Mouse (Mus musculus) hindbrain, postnatal 0 days (tissue): ENCODE measurements at regions not wholly inside any gene's neighbourhood (a gene's known extent, or its start where the extent isn't known, plus 50 kb on each side); places are given as distances from the start of the nearest gene placed in this dataset.

Experiments
- ATAC-seq: fragments of 200-750 bp; cut with Nextera tagmentation; 2 replicates; pipeline ENCODE4 v1.8.0; 2017; ENCODE audit warnings: mild to moderate bottlenecking, moderate TSS enrichment, moderate library complexity
- DNase-seq: peaks from one replicate; pipeline ENCODE4 v3.0.0-alpha.2; 2015; ENCODE audit warnings: low spot score
- H3K27ac ChIP-seq: fragments of 300-500 bp; sonication (generic); 2 replicates; pipeline ENCODE4 v1.5.1; 2014; ENCODE audit warnings: mild to moderate bottlenecking
- H3K27me3 ChIP-seq: fragments of 300-500 bp; sonication (generic); 2 replicates; pipeline ENCODE4 v1.6.1; 2014; ENCODE audit warnings: low read length, mixed read lengths; ENCODE audit not compliant: insufficient read depth
- H3K36me3 ChIP-seq: fragments of 300-500 bp; sonication (generic); 2 replicates; pipeline ENCODE4 v1.6.1; 2014; ENCODE audit warnings: low read length, mixed read lengths; ENCODE audit not compliant: insufficient read depth
- H3K4me1 ChIP-seq: fragments of 300-500 bp; sonication (generic); 2 replicates; pipeline ENCODE4 v1.6.1; 2014; ENCODE audit warnings: antibody characterized with exemption, low read length, mixed read lengths; ENCODE audit not compliant: insufficient read depth
- H3K4me2 ChIP-seq: fragments of 300-500 bp; sonication (generic); 2 replicates; pipeline ENCODE4 v1.6.1; 2014; ENCODE audit warnings: low read depth, mild to moderate bottlenecking, low read length, moderate library complexity, mixed read lengths
- H3K4me3 ChIP-seq: fragments of 300-500 bp; sonication (generic); 2 replicates; pipeline ENCODE4 v1.5.1; 2014; ENCODE audit warnings: low read length
- H3K9ac ChIP-seq: fragments of 300-500 bp; sonication (generic); replicated peaks from 2 replicates; pipeline ENCODE4 v1.6.1; 2014; ENCODE audit warnings: mild to moderate bottlenecking, low read length, moderate library complexity, mixed read lengths
- H3K9me3 ChIP-seq: fragments of 300-500 bp; sonication (generic); 2 replicates; pipeline ENCODE4 v1.6.1; 2016; ENCODE audit warnings: low read length, mixed read lengths
- CTCF ChIP-seq: IDR thresholded peaks from 2 replicates; pipeline ENCODE4 v1.5.1; 2016; ENCODE audit warnings: antibody characterized with exemption, control low read depth, low read depth
- WGBS: fragments of 180-500 bp; shearing (Covaris S2); extraction: QIAGEN DNeasy Blood & Tissue Kit; methylation state at CpG from one replicate; pipeline ENCODE4 v1.1.7; 2014; 5-methylcytosine and 5-hydroxymethylcytosine counted together

- Histone ChIP-seq H3K27me3 (no peaks in the 10 kb centered on the region), H3K4me3 (no peak overlapping the region), H3K9ac (no peak overlapping the region), H3K9me3 (no peaks in the 10 kb centered on the region), H3K27ac (no peak overlapping the region), H3K4me1 (no peaks in the 10 kb centered on the region), H3K36me3 (no peaks in the 10 kb centered on the region), H3K4me2 (no peak overlapping the region)
- DNase-seq (no peak), ATAC-seq (no peak)
- TF ChIP-seq CTCF = no peak
These were observed 218.2 kb downstream of the Sec61b start for GRCm38 (mm10) chr4:47692654-47693053.

- 68% methylated on average over 12 of the region's 12 CpGs for WGBS
- Histone ChIP-seq H3K27ac (no peak overlapping the region), H3K36me3 (no peaks in the 10 kb centered on the region), H3K9me3 (no peaks in the 10 kb centered on the region), H3K4me3 (no peak overlapping the region), H3K27me3 (no peaks in the 10 kb centered on the region), H3K9ac (no peak overlapping the region), H3K4me2 (no peak overlapping the region), H3K4me1 (no peaks in the 10 kb centered on the region)
- no peak for TF ChIP-seq CTCF
- no peak for DNase-seq
- no peak for ATAC-seq
These were observed 218.8 kb downstream of the Sec61b start for GRCm38 (mm10) chr4:47693221-47693620.

- H3K27ac ChIP-seq = no peak overlapping the region
- H3K27me3 ChIP-seq = no peaks in the 10 kb centered on the region
- no peaks in the 10 kb centered on the region for H3K4me1 ChIP-seq
- peak; percentile 30 for DNase-seq
- no peak overlapping the region for H3K9ac ChIP-seq
- no peak overlapping the region for H3K4me2 ChIP-seq
- 63% methylated on average over 4 of the region's 4 CpGs for WGBS
- no peaks in the 10 kb centered on the region for H3K9me3 ChIP-seq
- no peak for ATAC-seq
- no peaks in the 10 kb centered on the region for H3K36me3 ChIP-seq
- TF ChIP-seq CTCF = no peak
- H3K4me3 ChIP-seq = no peak overlapping the region
These were observed 222.6 kb downstream of the Sec61b start for GRCm38 (mm10) chr4:47697071-47697470.

- peak; percentile 75 for ATAC-seq
- WGBS = 24% methylated on average over 4 of the region's 4 CpGs
- no peaks in the 10 kb centered on the region for H3K36me3 ChIP-seq
- no peak overlapping the region for H3K4me2 ChIP-seq
- H3K4me3 ChIP-seq = no peak overlapping the region
- no peaks in the 10 kb centered on the region for H3K27me3 ChIP-seq
- peak; percentile 79 for DNase-seq
- no peaks in the 10 kb centered on the region for H3K9me3 ChIP-seq
- peak overlapping the region; percentile 67; the same call in 1 of the 2 replicates for H3K27ac ChIP-seq
- H3K4me1 ChIP-seq = no peaks in the 10 kb centered on the region
- TF ChIP-seq CTCF = no peak
- no peak overlapping the region for H3K9ac ChIP-seq
These were observed 224.1 kb downstream of the Sec61b start for GRCm38 (mm10) chr4:47698514-47698913.

GRCm38 (mm10) chr4:47698926-47699325, 224.5 kb downstream of the Sec61b start:
- H3K27ac ChIP-seq = peak overlapping the region; percentile 67
- ATAC-seq (peak; percentile 76), DNase-seq (peak; percentile 62)
- H3K36me3 ChIP-seq = no peaks in the 10 kb centered on the region
- no peaks in the 10 kb centered on the region for H3K9me3 ChIP-seq
- no peaks in the 10 kb centered on the region for H3K4me1 ChIP-seq
- WGBS = 24% methylated on average over 4 of the region's 4 CpGs
- no peaks in the 10 kb centered on the region for H3K27me3 ChIP-seq
- H3K4me3 ChIP-seq = no peak overlapping the region
- H3K4me2 ChIP-seq = no peak overlapping the region
- no peak for TF ChIP-seq CTCF
- no peak overlapping the region for H3K9ac ChIP-seq

- Histone ChIP-seq H3K9me3 (no peaks in the 10 kb centered on the region), H3K4me1 (0 out of 2 replicates have a peak, but pooled peaks cover 3% of the 10 kb centered on the region), H3K27me3 (no peaks in the 10 kb centered on the region), H3K9ac (no peak overlapping the region), H3K36me3 (no peaks in the 10 kb centered on the region), H3K4me3 (no peak overlapping the region), H3K27ac (no peak overlapping the region), H3K4me2 (no peak overlapping the region)
- ATAC-seq = no peak
- TF ChIP-seq CTCF = no peak
- DNase-seq = peak; percentile 10
- WGBS = 71% methylated on average over 2 of the region's 2 CpGs
These were observed 229.0 kb downstream of the Sec61b start for GRCm38 (mm10) chr4:47703501-47703900.

- 0 out of 2 replicates have a peak, but pooled peaks cover 3% of the 10 kb centered on the region for H3K4me1 ChIP-seq
- 77% methylated on average over 4 of the region's 4 CpGs for WGBS
- H3K36me3 ChIP-seq = no peaks in the 10 kb centered on the region
- H3K9ac ChIP-seq = no peak overlapping the region
- H3K4me3 ChIP-seq = no peak overlapping the region
- no peak overlapping the region for H3K4me2 ChIP-seq
- no peaks in the 10 kb centered on the region for H3K27me3 ChIP-seq
- ATAC-seq (no peak), DNase-seq (no peak)
- H3K9me3 ChIP-seq = no peaks in the 10 kb centered on the region
- TF ChIP-seq CTCF = no peak
- H3K27ac ChIP-seq = no peak overlapping the region
These were observed 230.1 kb downstream of the Sec61b start for GRCm38 (mm10) chr4:47704607-47705006.
